Mouse (Mus musculus): ENCODE measurements around the gene 2010111I01Rik. TPM values are rescaled to one million over a fixed set of nuclear protein-coding genes. Genes with fewer than 3 reads are reported as not detected.

Gene 2010111I01Rik
- total and polyA plus RNA-seq, 3 experiments = 26.3 to 32.7 TPM; not detected in 1

DNA sequence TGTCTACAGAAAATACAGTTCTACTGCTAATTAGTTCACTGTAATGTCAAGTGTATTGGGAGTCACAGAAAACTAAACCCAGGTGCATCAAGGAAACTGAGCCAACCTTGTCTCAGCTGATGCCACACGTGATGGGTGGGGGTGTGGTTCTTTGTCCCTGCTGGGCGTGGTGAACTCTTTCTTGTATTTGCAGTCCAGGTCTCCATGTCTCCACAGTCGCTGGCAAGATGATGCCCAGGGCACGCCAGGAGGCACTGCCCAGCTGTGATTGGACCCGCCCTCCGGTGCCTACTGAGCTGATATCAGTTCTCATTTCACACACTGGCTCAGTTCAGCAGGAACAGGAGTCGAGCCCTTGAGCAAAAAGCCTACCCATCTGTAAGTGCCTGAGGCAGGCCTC, 336.2 kb downstream of the 2010111I01Rik start:
- H3K36me3 ChIP-seq (ENCODE audit: control insufficient read depth in 1 of 2, insufficient read depth in 2 of 2, low read length in 2 of 2) = peaks cover 0 to 2% of the 10 kb centered on the region in 2 experiments; a peak in 1 of 4 replicates
- H3K4me1 ChIP-seq (ENCODE audit: control insufficient read depth in 1 of 2, insufficient read depth in 2 of 2, low read length in 2 of 2) = no peaks in the 10 kb centered on the region
- no peak for DNase-seq (ENCODE audit: low read depth, low spot score)
- no peaks in the 10 kb centered on the region for H3K9me3 ChIP-seq (replicated peaks; ENCODE audit: insufficient read depth, low read length)
- no peak for TF ChIP-seq SMC3 (IDR thresholded peaks at IDR 0.05; ENCODE audit: low read depth, low read length)
- TF ChIP-seq BHLHE40 (IDR thresholded peaks at IDR 0.05; ENCODE audit: borderline replicate concordance, low read depth, low read length) = no peak
- TF ChIP-seq HCFC1 (IDR thresholded peaks at IDR 0.05; ENCODE audit: low read depth, low read length) = no peak
- no peak for TF ChIP-seq RAD21 (IDR thresholded peaks at IDR 0.05; ENCODE audit: low read depth, low read length)
- TF ChIP-seq ELF1 (IDR thresholded peaks at IDR 0.05; ENCODE audit: low read depth, low read length) = no peak
- no peak for TF ChIP-seq TCF12 (IDR thresholded peaks at IDR 0.05; ENCODE audit: low read depth, low read length)
- no peak for TF ChIP-seq USF1 (IDR thresholded peaks at IDR 0.05; ENCODE audit: low read depth, low read length)
- TF ChIP-seq CHD2 (IDR thresholded peaks at IDR 0.05; ENCODE audit: low read length) = no peak
- no peak for TF ChIP-seq POLR2AphosphoS5 (IDR thresholded peaks at IDR 0.05; ENCODE audit: borderline replicate concordance, low read depth, low read length)
- no peak for TF ChIP-seq RCOR1 (IDR thresholded peaks at IDR 0.05; ENCODE audit: low read depth, low read length)
- TF ChIP-seq CTCF (IDR thresholded peaks at IDR 0.05 in 2 of 3, conservative IDR thresholded peaks at IDR 0.05 in 1 of 3; ENCODE audit: control insufficient read depth in 1 of 3, insufficient read depth in 1 of 3, low read depth in 2 of 3, low read length in 3 of 3, poor library complexity in 1 of 3, severe bottlenecking in 1 of 3) = no peak
- no peak for TF ChIP-seq USF2 (IDR thresholded peaks at IDR 0.05; ENCODE audit: borderline replicate concordance in 1 of 2, insufficient read depth in 1 of 2, low read depth in 1 of 2, low read length in 2 of 2)
- no peak overlapping the region for H3K4me3 ChIP-seq (ENCODE audit: control insufficient read depth in 1 of 2, insufficient read depth in 1 of 2, low read depth in 2 of 2, low read length in 2 of 2)
- no peaks in the 10 kb centered on the region for H3K27me3 ChIP-seq (ENCODE audit: control insufficient read depth in 1 of 2, insufficient read depth in 2 of 2, low read length in 2 of 2)
- no peak overlapping the region for H3K27ac ChIP-seq (ENCODE audit: control insufficient read depth, low read depth, low read length)
- no peaks in the 10 kb centered on the region for H3K79me2 ChIP-seq (ENCODE audit: control insufficient read depth, insufficient read depth, low read length, poor library complexity)
- no peak overlapping the region for H3K9ac ChIP-seq (ENCODE audit: control insufficient read depth, low read depth, low read length, poor library complexity, severe bottlenecking)

DNA sequence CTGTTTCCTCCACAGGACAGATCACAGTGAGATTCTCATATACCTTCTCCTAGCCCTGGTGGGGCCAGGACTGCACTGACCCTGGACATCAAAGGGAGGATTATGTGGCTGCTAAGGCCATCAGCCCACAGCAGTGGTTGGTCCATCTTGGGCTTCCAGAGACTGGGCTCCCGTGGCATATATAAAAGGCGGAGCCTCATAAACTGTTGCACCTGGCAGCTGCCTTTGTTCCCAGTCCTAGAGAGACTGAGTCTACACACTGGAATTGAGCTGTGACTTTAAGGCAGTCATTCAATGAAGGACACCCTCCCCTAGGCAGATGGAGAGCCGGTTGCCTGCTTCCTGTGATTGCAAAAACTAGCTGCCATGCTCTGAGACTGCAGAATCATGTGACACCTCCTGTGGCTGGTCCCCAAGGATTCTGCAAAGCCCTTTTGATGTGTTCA, 337.1 kb downstream of the 2010111I01Rik start:
- no peaks in the 10 kb centered on the region for H3K79me2 ChIP-seq (ENCODE audit: control insufficient read depth, insufficient read depth, low read length, poor library complexity)
- no peak for DNase-seq (ENCODE audit: low read depth, low spot score)
- H3K4me3 ChIP-seq (ENCODE audit: control insufficient read depth in 1 of 2, insufficient read depth in 1 of 2, low read depth in 2 of 2, low read length in 2 of 2) = no peak overlapping the region
- no peaks in the 10 kb centered on the region for H3K4me1 ChIP-seq (ENCODE audit: control insufficient read depth in 1 of 2, insufficient read depth in 2 of 2, low read length in 2 of 2)
- no peak overlapping the region for H3K9ac ChIP-seq (ENCODE audit: control insufficient read depth, low read depth, low read length, poor library complexity, severe bottlenecking)
- no peak overlapping the region for H3K27ac ChIP-seq (ENCODE audit: control insufficient read depth, low read depth, low read length)
- H3K27me3 ChIP-seq (ENCODE audit: control insufficient read depth in 1 of 2, insufficient read depth in 2 of 2, low read length in 2 of 2) = no peaks in the 10 kb centered on the region
- H3K36me3 ChIP-seq (ENCODE audit: control insufficient read depth in 1 of 2, insufficient read depth in 2 of 2, low read length in 2 of 2) = peaks cover 0 to 2% of the 10 kb centered on the region in 2 experiments; a peak in 1 of 4 replicates
- H3K9me3 ChIP-seq (replicated peaks; ENCODE audit: insufficient read depth, low read length) = no peaks in the 10 kb centered on the region
- TF ChIP-seq UBTF (IDR thresholded peaks at IDR 0.05; ENCODE audit: borderline replicate concordance, insufficient read depth, low read depth, low read length) = no peak
- no peak for TF ChIP-seq USF1 (IDR thresholded peaks at IDR 0.05; ENCODE audit: low read depth, low read length)
- no peak for TF ChIP-seq MXI1 (IDR thresholded peaks at IDR 0.05; ENCODE audit: low read depth, low read length)
- no peak for TF ChIP-seq MAX (IDR thresholded peaks at IDR 0.05; ENCODE audit: low read length)
- TF ChIP-seq POLR2A (IDR thresholded peaks at IDR 0.05; ENCODE audit: control insufficient read depth in 1 of 2, insufficient read depth in 1 of 2, low read depth in 1 of 2, low read length in 2 of 2, poor library complexity in 1 of 2) = no peak
- TF ChIP-seq KAT2A (conservative IDR thresholded peaks at IDR 0.05; ENCODE audit: low read depth, low read length) = no peak
- TF ChIP-seq RCOR1 (IDR thresholded peaks at IDR 0.05; ENCODE audit: low read depth, low read length) = no peak
- TF ChIP-seq TBP (IDR thresholded peaks at IDR 0.05; ENCODE audit: low read depth, low read length) = no peak
- no peak for TF ChIP-seq MAZ (IDR thresholded peaks at IDR 0.05; ENCODE audit: low read depth, low read length)
- TF ChIP-seq HCFC1 (IDR thresholded peaks at IDR 0.05; ENCODE audit: low read depth, low read length) = no peak
- no peak for TF ChIP-seq GATA1 (IDR thresholded peaks at IDR 0.05; ENCODE audit: low read depth, low read length)
- TF ChIP-seq ETS1 (IDR thresholded peaks at IDR 0.05; ENCODE audit: low read depth, low read length) = no peak
- no peak for TF ChIP-seq GABPA (IDR thresholded peaks at IDR 0.05; ENCODE audit: low read depth, low read length)
- TF ChIP-seq RAD21 (IDR thresholded peaks at IDR 0.05; ENCODE audit: low read depth, low read length) = no peak
- no peak for TF ChIP-seq MAFK (IDR thresholded peaks at IDR 0.05; ENCODE audit: borderline replicate concordance, low read depth, low read length)
- no peak for TF ChIP-seq ZNF384 (IDR thresholded peaks at IDR 0.05; ENCODE audit: low read depth, low read length)
- no peak for TF ChIP-seq POLR2AphosphoS5 (IDR thresholded peaks at IDR 0.05; ENCODE audit: borderline replicate concordance, low read depth, low read length)

Measured in MEL (cell line).